In the genomic region with DNA sequence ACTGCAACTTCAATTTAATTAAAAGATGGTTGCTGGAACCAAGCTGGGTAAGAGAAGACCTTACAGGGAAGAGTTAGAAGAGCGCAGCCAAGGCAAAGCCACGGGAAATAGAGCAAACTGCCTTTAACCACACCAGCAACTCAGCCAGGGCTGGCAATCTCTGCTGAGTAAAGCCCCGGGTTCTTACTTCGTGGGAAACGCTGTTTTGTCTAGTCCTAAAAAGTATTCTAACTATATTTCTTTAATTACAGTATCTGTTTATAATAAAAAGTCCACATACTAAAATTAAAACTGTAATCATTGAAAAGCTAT, we compare ENCODE assay signal across 8 mouse cellular contexts.
DNase-seq lines count a peak whose midpoint lies in the region; ATAC-seq and TF ChIP-seq lines count a peak whose summit lies in the region.

No protein-coding gene starts in this region.

- TF ChIP-seq POLR2A in liver, adult 2 months (IDR thresholded peaks at IDR 0.05; ENCODE audit: extremely low read depth, insufficient read depth, low read length), result no peak

- H3K4me2 ChIP-seq in lung, postnatal 0 days (replicated peaks; ENCODE audit: low read depth, low read length), result peak overlapping the region; percentile 60
- H3K4me2 ChIP-seq in embryonic facial prominence, embryonic 14.5 days (ENCODE audit: low read depth, low read length), result peak overlapping the region; percentile 69
- peak overlapping the region; percentile 66 for H3K4me2 ChIP-seq in heart, embryonic 15.5 days
- H3K4me2 ChIP-seq in neural tube, embryonic 15.5 days, result peak overlapping the region; percentile 55

- no peaks in the 10 kb centered on the region for H3K27me3 ChIP-seq in lung, postnatal 0 days (replicated peaks; ENCODE audit: insufficient read depth, low read length)
- no peaks in the 10 kb centered on the region for H3K27me3 ChIP-seq in embryonic facial prominence, embryonic 14.5 days (replicated peaks; ENCODE audit: control insufficient read depth, insufficient read depth, low read length)
- H3K27me3 ChIP-seq in heart, embryonic 15.5 days, result no peaks in the 10 kb centered on the region
- no peaks in the 10 kb centered on the region for H3K27me3 ChIP-seq in liver, adult 2 months (ENCODE audit: control insufficient read depth, insufficient read depth, low read length)
- no peaks in the 10 kb centered on the region for H3K27me3 ChIP-seq in neural tube, embryonic 15.5 days (replicated peaks)

- TF ChIP-seq CTCF in lung, postnatal 0 days (IDR thresholded peaks at IDR 0.05), result no peak
- no peak for TF ChIP-seq CTCF in liver, adult 2 months (IDR thresholded peaks at IDR 0.05; ENCODE audit: low read depth, low read length)

- H3K4me1 ChIP-seq in lung, postnatal 0 days (ENCODE audit: insufficient read depth, low read depth, low read length), result no peaks in the 10 kb centered on the region; the same call in 1 of the 2 replicates
- peaks cover 8% of the 10 kb centered on the region for H3K4me1 ChIP-seq in embryonic facial prominence, embryonic 14.5 days (ENCODE audit: control insufficient read depth, insufficient read depth, low read length)
- H3K4me1 ChIP-seq in heart, embryonic 15.5 days (replicated peaks), result peaks cover 15% of the 10 kb centered on the region
- peaks cover 5% of the 10 kb centered on the region for H3K4me1 ChIP-seq in liver, adult 2 months (ENCODE audit: control insufficient read depth, insufficient read depth, low read length)
- peaks cover 16% of the 10 kb centered on the region for H3K4me1 ChIP-seq in neural tube, embryonic 15.5 days

- no peaks in the 10 kb centered on the region for H3K9me3 ChIP-seq in lung, postnatal 0 days (ENCODE audit: low read length)
- no peaks in the 10 kb centered on the region for H3K9me3 ChIP-seq in embryonic facial prominence, embryonic 14.5 days (ENCODE audit: control insufficient read depth, low read length)
- no peaks in the 10 kb centered on the region for H3K9me3 ChIP-seq in heart, embryonic 15.5 days (replicated peaks)
- no peaks in the 10 kb centered on the region for H3K9me3 ChIP-seq in neural tube, embryonic 15.5 days (replicated peaks)

- H3K79me2 ChIP-seq in liver, adult 2 months (ENCODE audit: control insufficient read depth, insufficient read depth, low read length), result peaks cover 7% of the 10 kb centered on the region; the same call in 1 of the 2 replicates

- no peak for TF ChIP-seq EP300 in lung, postnatal 0 days (IDR thresholded peaks at IDR 0.05)

- H3K9ac ChIP-seq in lung, postnatal 0 days (replicated peaks; ENCODE audit: low read depth), result peak overlapping the region; percentile 37; the same call in 1 of the 2 replicates
- H3K9ac ChIP-seq in embryonic facial prominence, embryonic 14.5 days (ENCODE audit: low read depth, low read length), result peak overlapping the region; percentile 67
- H3K9ac ChIP-seq in heart, embryonic 15.5 days, result peak overlapping the region; percentile 57
- peak overlapping the region; percentile 80 for H3K9ac ChIP-seq in liver, adult 2 months (ENCODE audit: low read depth, low read length)
- peak overlapping the region; percentile 33; the same call in 1 of the 2 replicates for H3K9ac ChIP-seq in neural tube, embryonic 15.5 days (replicated peaks)

- no peak for DNase-seq in lung, postnatal 0 days (ENCODE audit: low spot score)
- DNase-seq in lung, adult 18-20 months, result no peak
- peak; percentile 62 for DNase-seq in embryonic facial prominence, embryonic 14.5 days (ENCODE audit: low spot score)
- DNase-seq in liver, adult 2 months (ENCODE audit: extremely low read depth, low read depth, low spot score), result no peak
- DNase-seq in embryo, embryonic 10.5 days (ENCODE audit: low spot score), result no peak
- no peak for DNase-seq in adrenal gland, postnatal 4 days (ENCODE audit: low spot score in 2 of 2)

- peak overlapping the region; percentile 89 for H3K27ac ChIP-seq in lung, postnatal 0 days (ENCODE audit: low read length)
- peak overlapping the region; percentile 89 for H3K27ac ChIP-seq in embryonic facial prominence, embryonic 14.5 days (replicated peaks; ENCODE audit: low read depth, low read length)
- peak overlapping the region; percentile 89 for H3K27ac ChIP-seq in heart, embryonic 15.5 days
- peak overlapping the region; percentile 74 for H3K27ac ChIP-seq in liver, adult 2 months (replicated peaks; ENCODE audit: insufficient read depth, low read depth, low read length)
- H3K27ac ChIP-seq in neural tube, embryonic 15.5 days (replicated peaks), result peak overlapping the region; percentile 81

- ATAC-seq in lung, postnatal 0 days, result peak; percentile 13; the same call in 1 of the 2 replicates
- no peak for ATAC-seq in embryonic facial prominence, embryonic 14.5 days (ENCODE audit: low read depth)
- ATAC-seq in heart, embryonic 15.5 days (replicated peaks; ENCODE audit: insufficient number of reproducible peaks, insufficient read depth, low FRiP score, low read depth), result peak; percentile 41; the same call in 1 of the 2 replicates
- no peak; the same call in 1 of the 2 replicates for ATAC-seq in neural tube, embryonic 15.5 days (ENCODE audit: low FRiP score)

- 23% methylated on average over 5 of the region's 5 CpGs for WGBS in lung, postnatal 0 days
- 14% methylated on average over 5 of the region's 5 CpGs for WGBS in embryonic facial prominence, embryonic 14.5 days
- 22% methylated on average over 5 of the region's 5 CpGs for WGBS in heart, embryonic 15.5 days
- 9% methylated on average over 5 of the region's 5 CpGs for WGBS in liver, adult 2 months
- WGBS in neural tube, embryonic 15.5 days, result 24% methylated on average over 5 of the region's 5 CpGs

- H3K4me3 ChIP-seq in lung, postnatal 0 days (ENCODE audit: low read depth, low read length), result peak overlapping the region; percentile 54
- peak overlapping the region; percentile 51 for H3K4me3 ChIP-seq in embryonic facial prominence, embryonic 14.5 days (ENCODE audit: low read depth, low read length)
- H3K4me3 ChIP-seq in heart, embryonic 15.5 days, result peak overlapping the region; percentile 53
- peak overlapping the region; percentile 47 for H3K4me3 ChIP-seq in liver, adult 2 months (ENCODE audit: insufficient read depth, low read depth, low read length)
- H3K4me3 ChIP-seq in neural tube, embryonic 15.5 days (replicated peaks), result peak overlapping the region; percentile 51

- H3K36me3 ChIP-seq in lung, postnatal 0 days (ENCODE audit: insufficient read depth, low read length), result no peaks in the 10 kb centered on the region
- H3K36me3 ChIP-seq in embryonic facial prominence, embryonic 14.5 days (ENCODE audit: control insufficient read depth, insufficient read depth, low read length), result no peaks in the 10 kb centered on the region
- H3K36me3 ChIP-seq in heart, embryonic 15.5 days, result no peaks in the 10 kb centered on the region
- no peaks in the 10 kb centered on the region for H3K36me3 ChIP-seq in liver, adult 2 months (ENCODE audit: control insufficient read depth, insufficient read depth, low read length)
- H3K36me3 ChIP-seq in neural tube, embryonic 15.5 days, result no peaks in the 10 kb centered on the region

Comparison
In these comparisons a context has a peak if more than half of its experiments do, and no peak if none do; other contexts are left out.
1. ATAC-seq: peak in lung, postnatal 0 days (single experiment) and heart, embryonic 15.5 days (single experiment); none in embryonic facial prominence, embryonic 14.5 days (single experiment) and neural tube, embryonic 15.5 days (single experiment).
2. Peak in every context shown above with its lines, with median percentiles within 50 percentile points of each other: H3K27ac ChIP-seq, H3K4me2 ChIP-seq, H3K4me3 ChIP-seq and H3K9ac ChIP-seq.